Mouse (Mus musculus) cerebellum, adult 2 months (tissue): ENCODE measurements around the gene Ankrd36. TPM values are rescaled to one million over a fixed set of nuclear protein-coding genes. Genes with fewer than 3 reads are reported as not detected.

Source experiments
- DNase-seq, 2 experiments: peaks; one replicate each; pipeline ENCODE4 v3.0.0; 2021
- H3K27ac ChIP-seq: fragments of 200-500 bp; 2 replicates; pipeline ENCODE4 v1.5.1; 2012; ENCODE audit warnings: low read length, control low read depth, inconsistent platforms; ENCODE audit not compliant: insufficient read depth
- H3K27me3 ChIP-seq: fragments of 200-500 bp; 2 replicates; pipeline ENCODE4 v1.6.1; 2012; ENCODE audit warnings: inconsistent platforms, mild to moderate bottlenecking, low read length, moderate library complexity; ENCODE audit not compliant: control insufficient read depth, insufficient read depth
- H3K4me1 ChIP-seq: fragments of 200-500 bp; 2 replicates; pipeline ENCODE4 v1.6.1; 2011; ENCODE audit warnings: low read length; ENCODE audit not compliant: control insufficient read depth, insufficient read depth
- H3K4me3 ChIP-seq: fragments of 200-500 bp; replicated peaks from 2 replicates; pipeline ENCODE3; 2011; ENCODE audit warnings: mild to moderate bottlenecking, low read depth, low read length, control low read depth; ENCODE audit not compliant: insufficient read depth
- CTCF ChIP-seq: fragments of 200-500 bp; IDR thresholded peaks from 2 replicates; pipeline ENCODE4 v1.5.1; 2011; ENCODE audit warnings: low read depth, mild to moderate bottlenecking, control low read depth, low read length, moderate library complexity, borderline replicate concordance; ENCODE audit not compliant: insufficient read depth
- POLR2A ChIP-seq: fragments of 200-500 bp; IDR thresholded peaks from 2 replicates; pipeline ENCODE4 v1.6.1; 2011; ENCODE audit warnings: low read length, control low read depth, borderline replicate concordance; ENCODE audit not compliant: insufficient read depth
- WGBS: fragments of 180-500 bp; shearing (Covaris S2); methylation state at CpG from one replicate; pipeline ENCODE4 v1.1.7; 2018; 5-methylcytosine and 5-hydroxymethylcytosine counted together
- polyA plus RNA-seq: library from polyadenylated mRNA; depleted of rRNA; stranded (reverse); fragments of >200 nt; gene quantifications from 2 replicates; pipeline ENCODE4 v1.2.3, GENCODE M21; 2012

Ankrd36 gene
- polyA plus RNA-seq, 1 experiment, result not detected

DNA sequence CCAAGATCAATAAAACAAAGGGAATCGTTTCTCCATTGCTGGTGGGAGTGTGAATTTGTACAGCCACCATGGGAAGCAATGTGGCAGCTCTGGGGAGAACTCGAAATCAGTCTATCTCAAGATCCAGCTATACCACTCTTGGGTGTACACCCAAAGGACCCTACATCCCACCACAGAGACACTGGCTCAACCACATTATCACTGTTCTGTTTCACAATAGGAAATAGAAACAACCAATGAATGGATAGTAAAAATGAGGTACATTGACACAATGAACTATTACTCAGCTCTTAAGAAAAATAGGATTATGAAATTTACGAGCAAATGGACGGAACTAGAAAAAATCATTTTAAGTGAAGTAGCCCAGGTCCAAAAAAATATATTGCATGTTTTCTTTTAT lies 55.6 kb downstream of the Ankrd36 start:
- Histone ChIP-seq H3K4me1 (no peaks in the 10 kb centered on the region), H3K27ac (no peak overlapping the region), H3K4me3 (no peak overlapping the region), H3K27me3 (no peaks in the 10 kb centered on the region)
- no peak for DNase-seq
- TF ChIP-seq POLR2A (no peak), CTCF (no peak)
- 81% methylated on average over 4 of the region's 4 CpGs for WGBS

DNA sequence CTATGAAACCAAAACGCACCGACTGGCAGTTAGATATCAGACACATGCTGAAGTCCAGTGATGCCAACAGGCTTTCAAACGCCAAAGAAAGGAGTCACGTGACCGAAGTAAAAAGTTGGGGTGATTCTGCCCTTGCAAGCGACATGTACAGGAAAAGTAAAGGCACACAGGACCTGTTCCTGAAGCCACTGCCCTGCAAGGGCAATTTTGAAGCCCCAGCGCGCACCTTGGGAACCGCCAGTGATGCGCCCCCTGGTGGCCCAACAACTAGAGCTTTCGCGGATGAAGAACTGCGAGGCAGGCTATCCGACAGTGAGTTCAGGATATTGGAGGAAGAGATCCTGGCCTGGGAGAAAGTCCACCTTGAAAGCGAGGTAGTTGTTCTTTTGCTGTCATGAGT lies 59.5 kb downstream of the Ankrd36 start:
- 18% methylated on average over 15 of the region's 15 CpGs for WGBS
- DNase-seq, result peak; percentile 53 to 72
- Histone ChIP-seq H3K4me1 (no peaks in the 10 kb centered on the region), H3K27me3 (no peaks in the 10 kb centered on the region), H3K27ac (no peak overlapping the region), H3K4me3 (no peak overlapping the region)
- TF ChIP-seq POLR2A, result no peak
- TF ChIP-seq CTCF, result peak; percentile 77

DNA sequence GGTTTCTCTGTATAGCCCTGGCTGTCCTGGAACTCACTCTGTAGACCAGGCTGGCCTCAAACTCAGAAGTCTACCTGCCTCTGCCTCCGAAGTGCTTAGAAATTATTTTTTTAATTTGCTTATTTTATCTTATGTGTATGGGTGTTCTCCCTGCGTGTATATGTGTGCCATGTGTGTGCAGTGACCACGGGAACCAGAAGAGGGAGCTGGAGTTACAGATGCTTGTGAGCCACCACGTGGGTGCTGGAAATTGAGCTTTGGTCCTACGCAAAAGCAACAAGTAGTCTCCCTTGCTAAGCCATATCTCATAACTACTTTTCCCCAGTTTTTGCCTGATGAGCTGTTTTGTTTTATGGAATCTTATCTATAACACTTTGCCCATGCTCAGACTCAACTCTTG lies 73.6 kb downstream of the Ankrd36 start:
- 83% methylated on average over 5 of the region's 5 CpGs for WGBS
- no peaks in the 10 kb centered on the region for H3K4me1 ChIP-seq

DNA sequence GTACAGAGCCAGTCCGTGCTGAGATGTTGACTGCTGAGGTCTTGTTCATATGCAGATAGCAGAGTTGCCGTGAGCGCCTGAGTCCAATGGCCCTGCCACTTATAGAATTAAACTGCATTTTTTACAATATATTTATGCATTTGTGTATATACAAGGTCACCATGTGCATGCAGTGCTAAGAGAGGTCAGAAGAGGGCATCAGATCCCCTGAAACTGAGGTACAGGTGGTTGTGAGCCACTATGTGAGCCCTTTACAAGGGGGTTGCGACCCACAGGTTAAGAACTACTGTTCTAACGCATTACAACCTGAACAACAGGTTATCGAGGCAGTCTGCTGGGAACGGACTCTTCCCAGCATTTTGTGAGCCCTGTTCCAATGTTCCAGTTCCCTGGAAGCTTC lies 80.8 kb downstream of the Ankrd36 start:
- H3K27ac ChIP-seq, result no peak overlapping the region
- no peak overlapping the region for H3K4me3 ChIP-seq
- H3K4me1 ChIP-seq, result no peaks in the 10 kb centered on the region
- H3K27me3 ChIP-seq, result no peaks in the 10 kb centered on the region
- WGBS, result 62% methylated on average over 7 of the region's 7 CpGs
- no peak for DNase-seq
- TF ChIP-seq CTCF (peak; percentile 51; the same call in 1 of the 2 replicates), POLR2A (no peak)

More for the DNA sequence above, 73.6 kb downstream of the Ankrd36 start:
- Histone ChIP-seq H3K27me3 (no peaks in the 10 kb centered on the region), H3K4me3 (no peak overlapping the region), H3K27ac (no peak overlapping the region)
- TF ChIP-seq POLR2A (no peak), CTCF (no peak)
- no peak for DNase-seq

DNA sequence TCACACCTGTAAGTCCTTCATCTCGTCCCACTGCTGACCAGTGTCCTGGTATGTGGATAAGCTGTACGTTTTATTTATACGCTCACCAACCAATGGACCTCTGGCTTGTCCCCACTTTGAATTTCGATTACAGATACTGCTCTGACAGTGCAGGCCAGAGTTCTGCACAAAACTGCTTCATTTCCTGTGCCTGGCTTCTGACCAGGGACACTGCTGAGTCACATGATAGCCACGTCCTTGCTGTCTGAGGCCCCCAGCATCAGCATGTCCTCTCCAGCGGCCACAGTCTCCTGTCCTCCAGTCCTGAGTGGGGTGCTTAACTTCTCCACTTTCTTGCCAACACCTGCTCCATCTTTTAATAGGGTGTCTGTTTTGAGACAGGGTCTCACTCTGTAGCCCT lies 113.1 kb downstream of the Ankrd36 start:
- H3K27me3 ChIP-seq, result no peaks in the 10 kb centered on the region
- H3K4me1 ChIP-seq, result no peaks in the 10 kb centered on the region
- DNase-seq, result no peak
- TF ChIP-seq CTCF (no peak), POLR2A (no peak)
- H3K4me3 ChIP-seq, result no peak overlapping the region
- H3K27ac ChIP-seq, result no peak overlapping the region
- 58% methylated on average over 6 of the region's 6 CpGs for WGBS

DNA sequence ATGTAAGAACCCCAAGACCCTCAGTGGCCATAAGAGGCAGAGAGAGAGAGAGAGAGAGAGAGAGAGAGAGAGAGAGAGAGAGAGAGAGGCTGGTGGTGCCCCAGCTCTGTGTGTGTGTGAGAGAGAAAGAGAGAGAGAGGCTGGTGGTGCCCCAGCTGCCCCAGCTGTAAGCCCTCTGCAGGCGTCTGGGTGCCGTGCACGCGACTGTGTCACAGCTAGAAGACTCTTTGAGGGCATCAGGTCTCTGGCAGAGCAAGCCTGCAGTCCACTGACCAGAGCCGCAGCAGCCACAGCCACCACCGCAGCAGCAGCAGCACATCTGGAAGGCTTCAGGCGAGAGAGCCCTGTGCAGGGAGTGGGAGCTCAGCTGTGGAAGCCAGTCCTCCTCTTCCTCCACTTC lies 114.8 kb downstream of the Ankrd36 start:
- Histone ChIP-seq H3K27ac (no peak overlapping the region), H3K4me3 (no peak overlapping the region), H3K27me3 (no peaks in the 10 kb centered on the region), H3K4me1 (no peaks in the 10 kb centered on the region)
- 39% methylated on average over 7 of the region's 7 CpGs for WGBS
- no peak for DNase-seq
- TF ChIP-seq CTCF, result no peak
- no peak for TF ChIP-seq POLR2A

DNA sequence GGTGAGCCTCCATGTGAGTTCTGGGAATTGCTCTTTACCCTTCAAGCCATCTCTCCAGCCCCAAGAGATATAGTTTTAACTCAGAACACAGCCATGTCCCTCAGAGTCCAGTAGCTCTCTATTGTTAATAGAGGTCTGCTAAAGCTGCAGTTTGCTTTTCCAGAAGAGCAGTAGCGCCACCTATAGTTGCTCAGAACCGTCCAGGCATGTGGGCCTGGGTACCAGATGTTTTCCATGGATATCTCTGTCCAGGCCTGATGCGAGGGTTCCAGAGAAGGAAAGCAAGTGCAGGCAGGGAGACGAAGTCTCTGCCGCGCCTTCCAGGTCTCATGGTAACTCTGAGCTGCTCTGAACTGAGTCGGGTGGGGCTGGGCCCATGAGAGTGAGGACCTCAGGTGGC lies 122.3 kb downstream of the Ankrd36 start:
- no peaks in the 10 kb centered on the region for H3K27me3 ChIP-seq
- WGBS, result 39% methylated on average over 7 of the region's 7 CpGs
- no peak overlapping the region for H3K4me3 ChIP-seq
- H3K27ac ChIP-seq, result no peak overlapping the region
- peak in 1 of 2 experiments; percentile 23 for DNase-seq
- no peaks in the 10 kb centered on the region for H3K4me1 ChIP-seq
- no peak for TF ChIP-seq POLR2A
- no peak for TF ChIP-seq CTCF

DNA sequence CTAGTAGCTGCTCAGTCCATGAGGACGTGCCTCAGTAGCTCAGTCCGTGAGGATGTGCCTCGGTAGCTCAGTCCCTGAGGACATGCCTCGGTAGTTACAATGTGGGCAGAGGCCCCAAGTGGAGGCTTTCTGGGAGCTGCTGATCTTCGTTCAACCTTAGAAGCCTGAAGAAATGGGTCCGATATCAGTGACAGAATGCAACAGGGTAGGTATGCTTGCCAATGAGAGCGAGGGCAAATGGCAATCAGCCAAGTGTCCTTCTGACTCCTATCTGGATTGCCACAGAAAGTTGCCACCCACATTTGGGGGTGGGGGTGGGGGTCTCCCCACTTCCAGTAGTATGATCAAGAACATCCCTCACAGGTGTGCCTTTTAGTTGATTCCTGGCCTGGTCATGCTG lies 131.3 kb downstream of the Ankrd36 start:
- no peak for DNase-seq
- no peaks in the 10 kb centered on the region for H3K27me3 ChIP-seq
- peaks cover 3% of the 10 kb centered on the region; the same call in 1 of the 2 replicates for H3K4me1 ChIP-seq
- 61% methylated on average over 7 of the region's 7 CpGs for WGBS
- no peak overlapping the region for H3K27ac ChIP-seq
- no peak for TF ChIP-seq CTCF
- no peak for TF ChIP-seq POLR2A
- H3K4me3 ChIP-seq, result no peak overlapping the region

DNA sequence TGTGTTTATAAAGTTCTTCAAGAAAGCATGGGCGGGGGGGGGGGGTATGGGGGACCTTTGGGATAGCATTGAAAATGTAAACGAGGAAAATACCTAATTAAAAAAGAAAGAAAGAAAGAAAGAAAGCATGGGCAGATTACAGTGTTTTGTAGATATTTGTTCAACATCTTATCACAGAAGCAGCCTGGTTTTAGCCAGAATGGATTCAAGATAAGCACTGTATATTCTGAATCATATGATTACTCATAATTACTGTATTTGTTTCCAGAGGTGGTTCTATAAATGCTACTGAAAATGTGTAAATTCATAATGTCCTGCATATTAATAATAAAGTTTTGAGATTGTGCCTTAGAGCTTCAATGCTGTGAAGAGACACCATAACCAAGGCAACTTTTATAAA lies 131.8 kb downstream of the Ankrd36 start:
- no peak overlapping the region for H3K27ac ChIP-seq
- H3K4me1 ChIP-seq, result peaks cover 8% of the 10 kb centered on the region; the same call in 1 of the 2 replicates
- H3K4me3 ChIP-seq, result no peak overlapping the region
- no peak for DNase-seq
- no peak for TF ChIP-seq CTCF
- no peak for TF ChIP-seq POLR2A
- 59% methylated on average over 2 of the region's 2 CpGs for WGBS
- no peaks in the 10 kb centered on the region for H3K27me3 ChIP-seq
